Mouse (Mus musculus): Measurements from ENCODE around the gene Arl4a. TPM values are rescaled to one million over a fixed set of nuclear protein-coding genes. Genes with fewer than 3 reads are reported as not detected.

Arl4a gene
- polyA plus RNA-seq, 1 experiment from 2014 or later = 44.8 TPM

GRCm38 (mm10) chr12:39977996-39978590, 59.7 kb downstream of the Arl4a start:
- no peak for ATAC-seq (replicated peaks; ENCODE audit: low FRiP score)
- H3K27ac ChIP-seq = no peak overlapping the region
- H3K4me3 ChIP-seq (replicated peaks) = no peak overlapping the region
- H3K4me2 ChIP-seq = no peak overlapping the region
- no peaks in the 10 kb centered on the region for H3K27me3 ChIP-seq
- H3K4me1 ChIP-seq = peaks cover 9% of the 10 kb centered on the region; the same call in 1 of the 2 replicates
- H3K9ac ChIP-seq = no peak overlapping the region
- H3K9me3 ChIP-seq (replicated peaks) = no peaks in the 10 kb centered on the region
- 86% methylated on average over 8 of the region's 8 CpGs for WGBS
- no peaks in the 10 kb centered on the region for H3K36me3 ChIP-seq

- 89% methylated on average over 2 of the region's 2 CpGs for WGBS
- no peak overlapping the region for H3K4me3 ChIP-seq (replicated peaks)
- H3K9ac ChIP-seq = no peak overlapping the region
- no peak overlapping the region for H3K4me2 ChIP-seq
- ATAC-seq (replicated peaks; ENCODE audit: low FRiP score) = no peak
- peaks cover 9% of the 10 kb centered on the region; the same call in 1 of the 2 replicates for H3K4me1 ChIP-seq
- H3K9me3 ChIP-seq (replicated peaks) = no peaks in the 10 kb centered on the region
- H3K27ac ChIP-seq = no peak overlapping the region
- no peaks in the 10 kb centered on the region for H3K27me3 ChIP-seq
- no peaks in the 10 kb centered on the region for H3K36me3 ChIP-seq
Observed at GRCm38 (mm10) chr12:39976426-39976825, 61.4 kb downstream of the Arl4a start.

GRCm38 (mm10) chr12:39975829-39976340, 61.9 kb downstream of the Arl4a start:
- no peak overlapping the region for H3K27ac ChIP-seq
- H3K4me1 ChIP-seq = peaks cover 9% of the 10 kb centered on the region; the same call in 1 of the 2 replicates

GRCm38 (mm10) chr12:39974977-39975583, 62.7 kb downstream of the Arl4a start:
- WGBS = 10% methylated on average over 4 of the region's 4 CpGs
- H3K9ac ChIP-seq = no peak overlapping the region
- H3K36me3 ChIP-seq = no peaks in the 10 kb centered on the region
- H3K27ac ChIP-seq = no peak overlapping the region
- no peak overlapping the region for H3K4me3 ChIP-seq (replicated peaks)
- ATAC-seq (replicated peaks; ENCODE audit: low FRiP score) = peak; percentile 49; the same call in 1 of the 2 replicates
- H3K4me2 ChIP-seq = no peak overlapping the region
- no peaks in the 10 kb centered on the region for H3K27me3 ChIP-seq
- H3K4me1 ChIP-seq = peaks cover 9% of the 10 kb centered on the region; the same call in 1 of the 2 replicates
- no peaks in the 10 kb centered on the region for H3K9me3 ChIP-seq (replicated peaks)

More at GRCm38 (mm10) chr12:39975829-39976340, 61.9 kb downstream of the Arl4a start:
- no peak for ATAC-seq (replicated peaks; ENCODE audit: low FRiP score)
- Histone ChIP-seq H3K9me3 (replicated peaks) (no peaks in the 10 kb centered on the region), H3K27me3 (no peaks in the 10 kb centered on the region), H3K9ac (no peak overlapping the region), H3K4me3 (replicated peaks) (no peak overlapping the region), H3K4me2 (no peak overlapping the region), H3K36me3 (no peaks in the 10 kb centered on the region)
- 62% methylated on average over 9 of the region's 9 CpGs for WGBS

- Histone ChIP-seq H3K27ac (no peak overlapping the region), H3K4me3 (replicated peaks) (no peak overlapping the region), H3K9me3 (replicated peaks) (no peaks in the 10 kb centered on the region), H3K27me3 (no peaks in the 10 kb centered on the region), H3K4me1 (peaks cover 9% of the 10 kb centered on the region; the same call in 1 of the 2 replicates), H3K9ac (no peak overlapping the region), H3K36me3 (no peaks in the 10 kb centered on the region), H3K4me2 (no peak overlapping the region)
- no peak for ATAC-seq (replicated peaks; ENCODE audit: low FRiP score)
- WGBS = 95% methylated on average over 1 of the region's 1 CpGs
Observed at GRCm38 (mm10) chr12:39974273-39974672, 63.6 kb downstream of the Arl4a start.

GRCm38 (mm10) chr12:39969500-39969899, 68.3 kb downstream of the Arl4a start:
- no peak overlapping the region for H3K9ac ChIP-seq
- H3K27me3 ChIP-seq = no peaks in the 10 kb centered on the region
- no peak for ATAC-seq (replicated peaks; ENCODE audit: low FRiP score)
- no peaks in the 10 kb centered on the region for H3K36me3 ChIP-seq
- H3K4me1 ChIP-seq = no peaks in the 10 kb centered on the region
- H3K4me2 ChIP-seq = no peak overlapping the region
- H3K4me3 ChIP-seq (replicated peaks) = no peak overlapping the region
- no peaks in the 10 kb centered on the region for H3K9me3 ChIP-seq (replicated peaks)
- H3K27ac ChIP-seq = no peak overlapping the region

- Histone ChIP-seq H3K27ac (no peak overlapping the region), H3K9me3 (replicated peaks) (no peaks in the 10 kb centered on the region), H3K4me3 (replicated peaks) (no peak overlapping the region), H3K4me1 (no peaks in the 10 kb centered on the region), H3K4me2 (no peak overlapping the region), H3K9ac (no peak overlapping the region), H3K36me3 (no peaks in the 10 kb centered on the region), H3K27me3 (no peaks in the 10 kb centered on the region)
- no peak for ATAC-seq (replicated peaks; ENCODE audit: low FRiP score)
- 93% methylated on average over 3 of the region's 3 CpGs for WGBS
Observed at GRCm38 (mm10) chr12:39968109-39968508, 69.7 kb downstream of the Arl4a start.

- Histone ChIP-seq H3K4me3 (replicated peaks) (no peak overlapping the region), H3K9me3 (replicated peaks) (no peaks in the 10 kb centered on the region), H3K4me2 (no peak overlapping the region), H3K9ac (no peak overlapping the region), H3K4me1 (0 out of 2 replicates have a peak, but pooled peaks cover 9% of the 10 kb centered on the region), H3K27me3 (no peaks in the 10 kb centered on the region), H3K36me3 (no peaks in the 10 kb centered on the region), H3K27ac (no peak overlapping the region)
- 51% methylated on average over 8 of the region's 8 CpGs for WGBS
- peak; percentile 62; the same call in 1 of the 2 replicates for ATAC-seq (replicated peaks; ENCODE audit: low FRiP score)
Observed at GRCm38 (mm10) chr12:39959166-39959565, 78.7 kb downstream of the Arl4a start.

- 60% methylated on average over 8 of the region's 8 CpGs for WGBS
- no peak overlapping the region for H3K4me3 ChIP-seq (replicated peaks)
- H3K9me3 ChIP-seq (replicated peaks) = no peaks in the 10 kb centered on the region
- no peak overlapping the region for H3K4me2 ChIP-seq
- peak; percentile 69 for ATAC-seq (replicated peaks; ENCODE audit: low FRiP score)
- no peak overlapping the region for H3K9ac ChIP-seq
- H3K27ac ChIP-seq = no peak overlapping the region; the same call in 1 of the 2 replicates
- 0 out of 2 replicates have a peak, but pooled peaks cover 9% of the 10 kb centered on the region for H3K4me1 ChIP-seq
- no peaks in the 10 kb centered on the region for H3K36me3 ChIP-seq
- H3K27me3 ChIP-seq = no peaks in the 10 kb centered on the region
Observed at GRCm38 (mm10) chr12:39957931-39958671, 79.7 kb downstream of the Arl4a start.

GRCm38 (mm10) chr12:39956396-39956795, 81.4 kb downstream of the Arl4a start:
- H3K36me3 ChIP-seq = no peaks in the 10 kb centered on the region
- no peaks in the 10 kb centered on the region for H3K9me3 ChIP-seq (replicated peaks)
- H3K4me1 ChIP-seq = 0 out of 2 replicates have a peak, but pooled peaks cover 9% of the 10 kb centered on the region
- no peaks in the 10 kb centered on the region for H3K27me3 ChIP-seq
- H3K27ac ChIP-seq = no peak overlapping the region
- 52% methylated on average over 15 of the region's 15 CpGs for WGBS
- H3K4me2 ChIP-seq = no peak overlapping the region
- H3K9ac ChIP-seq = no peak overlapping the region
- H3K4me3 ChIP-seq (replicated peaks) = no peak overlapping the region
- ATAC-seq (replicated peaks; ENCODE audit: low FRiP score) = peak; percentile 48
